Comparison of ENCODE assay signal across 18 mouse cellular contexts in genomic region chr4:154229569-154229968, GRCm38 (mm10). TPM values are rescaled to one million over a fixed set of nuclear protein-coding genes. Genes with fewer than 3 reads are reported as not detected.
"Had no signal": no experiment of that assay in that cellular context is flagged by ENCODE, and none has a peak within 500 bp of the region (broad histone marks: within the 10 kb centered on the region; RNA-seq: fewer than 3 reads in every experiment).

No protein-coding gene starts in this region.

- H3K9ac ChIP-seq: lung, embryonic 14.5 days; midbrain, embryonic 12.5 days; neural tube, embryonic 13.5 days; neural tube, embryonic 15.5 days had no signal

- H3K27ac ChIP-seq: midbrain, embryonic 10.5 days; midbrain, embryonic 12.5 days; neural tube, embryonic 13.5 days; neural tube, embryonic 15.5 days had no signal

- DNase-seq: lung, embryonic 14.5 days; lung, postnatal 10 days; lung, postnatal 4 days; midbrain, embryonic 14.5 days; retina, postnatal 1 day; right cerebral cortex, adult 18-20 months; right cerebral cortex, postnatal 25 days; right cerebral cortex, postnatal 4 days; spleen, adult 18-20 months; thymus, adult 18-20 months; thymus, postnatal 14 days; thymus, postnatal 36 days had no signal

- H3K27me3 ChIP-seq: midbrain, embryonic 12.5 days; neural tube, embryonic 13.5 days; neural tube, embryonic 15.5 days had no signal

- H3K9me3 ChIP-seq: midbrain, embryonic 10.5 days; midbrain, embryonic 12.5 days; neural tube, embryonic 13.5 days; neural tube, embryonic 15.5 days had no signal

- H3K36me3 ChIP-seq: midbrain, embryonic 10.5 days; midbrain, embryonic 12.5 days; neural tube, embryonic 13.5 days; neural tube, embryonic 15.5 days had no signal

- ATAC-seq: midbrain, embryonic 16.5 days had no signal

- H3K4me3 ChIP-seq: midbrain, embryonic 10.5 days; midbrain, embryonic 12.5 days; myocyte; neural tube, embryonic 13.5 days; neural tube, embryonic 15.5 days had no signal

RNA-seq across cellular contexts. Expression of gene Megf6, which starts 59.0 kb away (rescaled TPM):
- polyA plus RNA-seq: myocyte had no signal
